Comparison of ENCODE assay signal across 1 mouse cellular context in genomic region chr16:36069819-36070575, GRCm38 (mm10).
TF ChIP-seq lines count a peak whose summit lies in the region.

No protein-coding gene starts in this region.

TF ChIP-seq in CH12.LX, 34 proteins besides CTCF, POLR2A, EP300 and RAD21 (continued from another document):
- TF ChIP-seq KAT2A (IDR thresholded peaks at IDR 0.05; ENCODE audit: insufficient replicate concordance, low read length) (0 out of 2 replicates have a peak, but pooled peaks have one; percentile 16), ZNF384 (IDR thresholded peaks at IDR 0.05; ENCODE audit: low read depth, low read length) (no peak)
